Mouse (Mus musculus) ES-Bruce4 (cell line): ENCODE measurements around the gene Parva. TPM values are rescaled to one million over a fixed set of nuclear protein-coding genes. Genes with fewer than 3 reads are reported as not detected.

Source experiments
- H3K27ac ChIP-seq: 2 replicates; pipeline ENCODE4 v1.5.1; 2012; ENCODE audit warnings: low read length, inconsistent platforms; ENCODE audit not compliant: insufficient read depth
- H3K27me3 ChIP-seq: 2 replicates; pipeline ENCODE4 v1.6.1; 2012; ENCODE audit warnings: mild to moderate bottlenecking, low read length, inconsistent platforms; ENCODE audit not compliant: control insufficient read depth, poor library complexity, insufficient read depth, severe bottlenecking
- H3K36me3 ChIP-seq: 2 replicates; pipeline ENCODE4 v1.6.1; 2012; ENCODE audit warnings: inconsistent platforms, mild to moderate bottlenecking, low read length, moderate library complexity; ENCODE audit not compliant: control insufficient read depth, poor library complexity, insufficient read depth, severe bottlenecking
- H3K4me1 ChIP-seq: one replicate; pipeline ENCODE4 v1.8.1; 2011; ENCODE audit warnings: low read length; ENCODE audit not compliant: control insufficient read depth, insufficient read depth
- H3K4me3 ChIP-seq: 2 replicates; pipeline ENCODE4 v1.5.1; 2011; ENCODE audit warnings: low read depth, mild to moderate bottlenecking, low read length
- H3K9ac ChIP-seq: 2 replicates; pipeline ENCODE4 v1.6.1; 2012; ENCODE audit warnings: low read depth, mild to moderate bottlenecking, inconsistent platforms; ENCODE audit not compliant: poor library complexity, severe bottlenecking
- H3K9me3 ChIP-seq: replicated peaks from 2 replicates; pipeline ENCODE4 v1.6.1; 2012; ENCODE audit warnings: mild to moderate bottlenecking, low read length, inconsistent platforms; ENCODE audit not compliant: control insufficient read depth, poor library complexity, insufficient read depth, severe bottlenecking
- CTCF ChIP-seq: IDR thresholded peaks from one replicate; pipeline ENCODE4 v1.8.1; 2011; ENCODE audit warnings: low read depth, low read length
- EP300 ChIP-seq: IDR thresholded peaks from 2 replicates; pipeline ENCODE4 v1.6.1; 2011; ENCODE audit warnings: low read depth, low read length; ENCODE audit not compliant: insufficient read depth
- POLR2A ChIP-seq: IDR thresholded peaks from one replicate; pipeline ENCODE4 v1.8.1; 2011; ENCODE audit warnings: low read length; ENCODE audit not compliant: insufficient read depth
- polyA plus RNA-seq: library from polyadenylated mRNA; stranded (reverse); fragments of >200 nt; gene quantifications from 2 replicates; pipeline ENCODE4 v1.2.4, GENCODE M21; 2011; ENCODE audit warnings: low read depth; ENCODE audit not compliant: missing spikeins, insufficient read depth, insufficient read length

The Parva gene
- polyA plus RNA-seq, 1 experiment, result 43.2 TPM

- Histone ChIP-seq H3K9ac (no peak overlapping the region), H3K27ac (no peak overlapping the region), H3K9me3 (no peaks in the 10 kb centered on the region), H3K27me3 (no peaks in the 10 kb centered on the region), H3K4me1 (no peaks in the 10 kb centered on the region), H3K36me3 (no peaks in the 10 kb centered on the region), H3K4me3 (no peak overlapping the region)
- TF ChIP-seq CTCF (no peak), POLR2A (no peak), EP300 (no peak)
Observed at GRCm38 (mm10) chr7:112599650-112600049, 172.3 kb downstream of the Parva start.

GRCm38 (mm10) chr7:112600163-112600562 is 172.9 kb downstream of the Parva start:
- no peaks in the 10 kb centered on the region for H3K4me1 ChIP-seq
- H3K27ac ChIP-seq, result no peak overlapping the region
- no peak overlapping the region for H3K9ac ChIP-seq
- TF ChIP-seq EP300 (no peak), POLR2A (no peak), CTCF (no peak)
- no peaks in the 10 kb centered on the region for H3K27me3 ChIP-seq
- H3K36me3 ChIP-seq, result no peaks in the 10 kb centered on the region
- peaks cover 2% of the 10 kb centered on the region for H3K9me3 ChIP-seq
- H3K4me3 ChIP-seq, result no peak overlapping the region

- Histone ChIP-seq H3K36me3 (no peaks in the 10 kb centered on the region), H3K4me3 (no peak overlapping the region), H3K27ac (no peak overlapping the region), H3K27me3 (no peaks in the 10 kb centered on the region), H3K4me1 (no peaks in the 10 kb centered on the region), H3K9ac (no peak overlapping the region), H3K9me3 (peaks cover 7% of the 10 kb centered on the region)
- TF ChIP-seq CTCF (no peak), POLR2A (no peak), EP300 (no peak)
Observed at GRCm38 (mm10) chr7:112602966-112603365, 175.7 kb downstream of the Parva start.

DNA sequence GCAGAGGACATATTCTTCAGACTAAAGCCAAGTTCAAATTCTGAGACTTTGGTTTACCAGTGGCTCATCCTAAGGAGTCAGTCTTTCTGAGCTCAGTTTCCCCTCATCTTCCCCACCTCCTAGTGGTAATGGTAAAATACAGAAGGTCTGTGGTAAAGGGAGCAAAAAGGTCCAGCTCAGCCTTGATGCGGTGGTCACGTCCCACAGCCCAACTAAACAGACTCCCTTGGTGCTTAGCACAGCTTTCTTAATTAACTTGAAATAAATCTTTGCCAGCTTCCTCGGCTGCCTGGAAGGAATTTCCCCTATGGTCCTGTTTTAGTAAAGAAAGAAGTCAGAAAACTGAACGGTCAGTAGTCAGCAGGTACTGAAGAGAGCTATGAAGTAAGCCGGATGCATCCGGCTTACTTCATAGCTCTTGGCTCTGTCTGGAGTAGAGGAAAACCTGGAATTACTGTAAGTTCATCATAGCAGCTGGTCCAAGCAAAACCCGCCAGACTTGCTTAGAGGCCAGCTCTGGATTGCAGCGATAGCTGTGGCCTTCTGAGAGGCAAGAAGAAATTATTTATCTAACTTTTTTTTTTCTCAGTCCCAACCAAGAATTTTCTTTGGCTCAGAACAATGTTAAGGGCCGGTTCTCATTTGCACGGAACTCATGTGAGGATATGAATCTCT is 176.3 kb downstream of the Parva start:
- TF ChIP-seq EP300 (no peak), CTCF (no peak), POLR2A (no peak)
- H3K27me3 ChIP-seq, result no peaks in the 10 kb centered on the region
- no peak overlapping the region for H3K9ac ChIP-seq
- no peaks in the 10 kb centered on the region for H3K4me1 ChIP-seq
- peaks cover 7% of the 10 kb centered on the region for H3K9me3 ChIP-seq
- no peak overlapping the region for H3K4me3 ChIP-seq
- H3K27ac ChIP-seq, result no peak overlapping the region
- no peaks in the 10 kb centered on the region for H3K36me3 ChIP-seq

DNA sequence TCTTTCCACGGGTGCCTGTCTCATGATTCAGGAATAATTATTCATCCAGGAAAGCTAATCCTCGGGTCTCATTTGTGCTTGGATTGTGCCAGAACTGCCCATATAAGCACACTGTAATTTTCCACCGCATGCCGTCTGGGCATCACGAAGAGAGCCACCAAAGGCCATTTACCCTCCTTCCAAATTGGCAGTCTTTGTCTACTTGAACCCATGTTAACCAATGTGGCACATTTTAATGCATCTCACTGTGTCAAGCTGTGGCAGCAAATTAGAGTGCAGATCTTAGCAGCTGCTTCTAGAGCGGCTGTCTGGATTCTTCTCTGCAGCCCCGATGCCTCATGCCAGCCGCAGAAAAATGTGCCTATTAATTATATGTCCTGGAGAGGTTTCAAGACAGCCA is 176.9 kb downstream of the Parva start:
- Histone ChIP-seq H3K9me3 (peaks cover 7% of the 10 kb centered on the region), H3K36me3 (no peaks in the 10 kb centered on the region), H3K27ac (no peak overlapping the region), H3K27me3 (no peaks in the 10 kb centered on the region), H3K4me3 (no peak overlapping the region), H3K4me1 (no peaks in the 10 kb centered on the region), H3K9ac (no peak overlapping the region)
- TF ChIP-seq EP300, result no peak
- TF ChIP-seq CTCF, result no peak
- no peak for TF ChIP-seq POLR2A

- Histone ChIP-seq H3K27ac (no peak overlapping the region), H3K27me3 (no peaks in the 10 kb centered on the region; the same call in 1 of the 2 replicates), H3K9me3 (no peaks in the 10 kb centered on the region), H3K36me3 (no peaks in the 10 kb centered on the region), H3K4me1 (no peaks in the 10 kb centered on the region), H3K4me3 (no peak overlapping the region), H3K9ac (no peak overlapping the region)
- TF ChIP-seq POLR2A, result no peak
- TF ChIP-seq CTCF, result no peak
- no peak for TF ChIP-seq EP300
Observed at GRCm38 (mm10) chr7:112614046-112614790, 186.9 kb downstream of the Parva start.
